Mouse (Mus musculus) bone marrow, adult 2 months (tissue): ENCODE results near the gene Ifih1. TPM values are rescaled to one million over a fixed set of nuclear protein-coding genes. Genes with fewer than 3 reads are reported as not detected.
A peak's percentile ranks its signal among the peaks of the same experiment; 100 is the strongest.

ENCODE experiments used
- H3K27ac ChIP-seq: fragments of 200-500 bp; 2 replicates; pipeline ENCODE4 v1.5.1; 2012; ENCODE audit warnings: low read depth, mild to moderate bottlenecking, control low read depth, inconsistent platforms, low read length; ENCODE audit not compliant: control insufficient read depth, poor library complexity, insufficient read depth
- H3K4me1 ChIP-seq: fragments of 200-500 bp; 2 replicates; pipeline ENCODE4 v1.6.1; 2011; ENCODE audit warnings: low read length; ENCODE audit not compliant: control insufficient read depth, insufficient read depth
- H3K4me3 ChIP-seq: fragments of 200-500 bp; replicated peaks from 2 replicates; pipeline ENCODE3; 2011; ENCODE audit warnings: mild to moderate bottlenecking, low read depth, low read length, control low read depth; ENCODE audit not compliant: control insufficient read depth
- CTCF ChIP-seq: fragments of 200-500 bp; IDR thresholded peaks from 2 replicates; pipeline ENCODE4 v1.5.1; 2011; ENCODE audit warnings: low read length, control low read depth; ENCODE audit not compliant: control insufficient read depth, insufficient read depth
- POLR2A ChIP-seq: fragments of 200-500 bp; IDR thresholded peaks from 2 replicates; pipeline ENCODE4 v1.6.1; 2011; ENCODE audit warnings: low read depth, mild to moderate bottlenecking, control low read depth, low read length, borderline replicate concordance; ENCODE audit not compliant: control insufficient read depth
- WGBS: fragments of 180-500 bp; shearing (Covaris S2); methylation state at CpG from one replicate; pipeline ENCODE4 v1.1.7; 2018; 5-methylcytosine and 5-hydroxymethylcytosine counted together
- polyA plus RNA-seq: library from polyadenylated mRNA; stranded (reverse); fragments of >200 nt; gene quantifications from 2 replicates; pipeline ENCODE4 v1.2.4, GENCODE M21; 2011; ENCODE audit warnings: low replicate concordance; ENCODE audit not compliant: missing spikeins, insufficient read depth, insufficient read length

Gene Ifih1
- polyA plus RNA-seq, 1 experiment = 8.2 TPM

DNA sequence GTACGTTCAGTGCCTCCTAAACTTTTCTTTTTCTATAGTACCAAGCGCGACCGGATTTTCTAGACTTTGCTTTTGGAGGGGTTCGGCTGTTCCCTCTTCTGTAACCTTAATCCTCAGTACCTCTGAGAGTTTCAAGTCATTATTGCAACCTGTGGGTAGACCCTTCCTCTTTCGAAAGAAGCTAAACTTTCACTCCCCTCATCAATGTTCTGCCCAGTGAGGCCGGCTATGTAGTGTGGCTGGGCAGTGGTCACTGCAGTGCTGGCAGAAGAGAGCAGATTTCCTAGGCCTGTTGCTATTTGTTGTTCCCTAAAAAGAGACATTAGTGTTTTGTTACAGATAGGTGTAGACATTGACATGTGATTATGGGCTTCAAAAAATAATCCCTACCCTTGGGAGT lies 18.8 kb upstream of the Ifih1 start:
- Histone ChIP-seq H3K4me3 (peak overlapping the region; percentile 62), H3K27ac (peak overlapping the region; percentile 49; the same call in 1 of the 2 replicates)
- 48% methylated on average over 7 of the region's 7 CpGs for WGBS

DNA sequence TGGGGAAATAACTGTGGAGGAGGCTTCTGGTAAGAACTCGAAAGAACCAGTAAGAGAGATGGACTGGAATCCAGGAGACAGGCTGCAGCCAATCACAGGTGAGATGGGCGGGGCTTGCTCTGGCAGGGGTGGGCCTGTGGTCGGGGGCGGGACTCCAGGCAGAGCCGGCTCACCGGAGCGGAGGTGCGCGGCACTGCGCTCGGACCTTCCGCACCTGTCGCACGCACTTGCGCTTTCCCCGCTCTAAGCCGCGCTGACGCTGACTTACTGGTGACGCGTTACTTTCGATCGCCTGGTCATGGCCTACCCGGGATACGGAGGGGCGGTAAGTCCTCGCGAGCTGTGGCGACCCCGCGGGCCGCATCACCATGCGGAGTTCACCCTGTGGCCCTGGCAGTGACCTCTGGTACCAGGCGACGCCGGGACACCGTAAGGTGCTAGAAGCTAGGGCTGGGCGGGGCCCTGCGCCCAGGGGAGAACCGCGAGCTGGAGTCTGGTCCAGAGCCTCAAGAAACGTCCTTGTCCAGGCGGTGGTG lies 18.1 kb upstream of the Ifih1 start, which contains the start of gene Gca:
Gca (plus strand) TSS at position 151 of the 536 bp plus-strand sequence.
- no peaks in the 10 kb centered on the region; the same call in 1 of the 2 replicates for H3K4me1 ChIP-seq
- TF ChIP-seq POLR2A = peak; percentile 71; the same call in 1 of the 2 replicates
- no peak for TF ChIP-seq CTCF
- H3K4me3 ChIP-seq = peak within 1 kb of the TSS; percentile 97
- 1% methylated on average over 41 of the region's 43 CpGs for WGBS
- peak within 1 kb of the TSS; percentile 93 for H3K27ac ChIP-seq

More for the DNA sequence above, 18.8 kb upstream of the Ifih1 start:
- TF ChIP-seq CTCF = no peak
- TF ChIP-seq POLR2A = no peak
- H3K4me1 ChIP-seq = no peaks in the 10 kb centered on the region; the same call in 1 of the 2 replicates

DNA sequence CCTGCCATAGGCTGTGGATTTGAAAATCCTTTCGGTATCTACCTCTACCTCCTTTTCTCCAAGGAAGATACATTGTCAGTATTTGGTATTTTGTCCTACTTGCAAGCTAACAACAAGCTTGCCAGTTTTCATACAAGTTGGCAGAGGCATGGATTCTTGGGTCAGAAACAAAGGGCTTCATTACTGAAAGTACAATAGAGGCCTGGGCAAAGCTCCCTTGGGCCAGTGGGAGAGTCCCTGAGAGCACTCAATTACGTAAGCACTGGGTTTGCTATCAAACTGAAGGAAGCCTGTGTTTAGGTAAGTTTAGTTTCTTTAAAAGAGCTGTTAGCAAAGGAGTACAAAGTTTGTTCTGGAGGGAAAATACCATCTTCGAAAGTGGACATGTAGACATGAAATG lies 16.5 kb upstream of the Ifih1 start:
- WGBS = 64% methylated on average over 3 of the region's 3 CpGs
- Histone ChIP-seq H3K27ac (no peak overlapping the region), H3K4me1 (no peaks in the 10 kb centered on the region; the same call in 1 of the 2 replicates), H3K4me3 (no peak overlapping the region)
- TF ChIP-seq POLR2A (no peak), CTCF (no peak)

DNA sequence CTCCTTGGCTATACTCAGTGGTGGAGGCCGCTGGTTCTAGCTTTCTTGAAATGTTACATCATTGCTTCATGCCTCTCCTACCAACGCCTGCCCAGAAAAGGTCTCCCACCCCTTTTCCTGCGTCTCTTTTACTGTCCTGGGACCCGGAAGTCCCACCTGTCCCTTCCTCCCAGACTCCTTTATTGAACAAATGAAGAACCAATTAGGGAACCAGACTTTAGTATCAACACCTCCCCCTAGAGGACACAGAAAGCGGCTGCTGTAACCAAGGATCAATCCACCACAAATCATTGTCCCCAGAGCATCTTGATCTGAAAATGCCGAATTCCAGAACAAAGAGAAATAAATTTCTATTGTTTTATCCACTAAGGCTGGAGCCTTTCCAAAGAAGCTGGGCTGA lies 14.5 kb upstream of the Ifih1 start:
- Histone ChIP-seq H3K27ac (no peak overlapping the region), H3K4me1 (no peaks in the 10 kb centered on the region), H3K4me3 (no peak overlapping the region)
- WGBS = 45% methylated on average over 6 of the region's 6 CpGs
- TF ChIP-seq POLR2A (no peak), CTCF (no peak)

DNA sequence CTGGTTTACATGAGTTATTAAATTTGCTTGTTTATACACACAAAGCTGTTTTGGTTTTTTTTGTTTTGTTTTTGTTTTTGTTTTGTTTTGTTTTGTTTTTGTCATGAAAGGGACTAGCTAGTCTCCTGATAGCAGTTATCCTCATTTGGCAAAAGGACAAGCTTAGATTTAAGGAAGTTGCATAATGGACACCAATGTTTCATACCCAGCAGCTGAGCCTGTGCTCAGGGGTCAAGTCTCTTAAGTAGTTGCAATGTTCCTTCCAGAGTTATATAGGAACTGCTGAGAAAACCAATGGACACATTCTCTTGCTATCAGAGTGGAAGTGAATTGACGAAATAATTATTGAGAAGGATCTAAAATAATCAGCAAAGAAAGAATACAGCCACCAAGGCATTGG lies 10.0 kb upstream of the Ifih1 start:
- no peak overlapping the region for H3K4me3 ChIP-seq
- 31% methylated on average over 1 of the region's 1 CpGs for WGBS
- no peak for TF ChIP-seq POLR2A
- no peaks in the 10 kb centered on the region for H3K4me1 ChIP-seq
- no peak overlapping the region for H3K27ac ChIP-seq

DNA sequence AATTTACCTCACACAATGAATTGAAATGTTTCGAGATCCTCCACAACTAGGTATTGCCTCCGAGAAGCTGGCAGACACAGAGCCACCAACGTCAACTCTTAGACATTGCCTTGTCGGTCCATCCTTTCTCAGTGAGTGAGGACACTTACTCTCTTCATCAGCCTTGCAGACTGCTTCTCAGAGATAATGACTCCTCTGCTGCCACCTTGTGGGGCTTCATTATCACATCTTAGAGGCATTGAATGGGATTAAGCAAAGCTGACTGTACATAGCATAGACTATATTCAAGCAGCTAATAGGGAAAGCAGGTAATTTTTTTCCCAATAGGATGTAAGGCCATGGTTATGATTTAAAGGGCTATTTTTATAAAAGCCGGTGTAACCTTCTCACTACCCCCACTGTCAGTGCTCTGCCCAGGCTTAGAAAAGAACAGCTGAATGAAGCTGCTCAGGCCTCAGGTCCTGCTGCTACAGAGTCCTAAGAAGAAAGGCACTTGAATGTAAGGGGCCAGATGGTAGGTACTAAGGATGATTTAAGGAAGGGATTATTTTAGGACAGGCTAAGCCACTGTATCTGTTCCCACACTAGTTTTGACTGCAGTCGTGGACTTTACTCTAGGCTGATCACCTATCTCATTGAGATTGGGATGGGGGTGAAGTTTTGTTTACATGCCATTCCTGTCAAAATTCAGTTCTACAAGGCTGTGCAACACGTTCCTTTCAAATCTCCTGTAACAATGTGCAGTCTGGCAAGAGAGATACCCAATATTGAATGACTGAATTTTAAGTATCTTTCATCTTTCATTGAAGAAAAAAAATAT lies 8.7 kb upstream of the Ifih1 start:
- no peak overlapping the region for H3K27ac ChIP-seq
- no peaks in the 10 kb centered on the region for H3K4me1 ChIP-seq
- TF ChIP-seq POLR2A = no peak
- peak; percentile 28; the same call in 1 of the 2 replicates for TF ChIP-seq CTCF
- no peak overlapping the region for H3K4me3 ChIP-seq
- WGBS = 55% methylated on average over 7 of the region's 7 CpGs

DNA sequence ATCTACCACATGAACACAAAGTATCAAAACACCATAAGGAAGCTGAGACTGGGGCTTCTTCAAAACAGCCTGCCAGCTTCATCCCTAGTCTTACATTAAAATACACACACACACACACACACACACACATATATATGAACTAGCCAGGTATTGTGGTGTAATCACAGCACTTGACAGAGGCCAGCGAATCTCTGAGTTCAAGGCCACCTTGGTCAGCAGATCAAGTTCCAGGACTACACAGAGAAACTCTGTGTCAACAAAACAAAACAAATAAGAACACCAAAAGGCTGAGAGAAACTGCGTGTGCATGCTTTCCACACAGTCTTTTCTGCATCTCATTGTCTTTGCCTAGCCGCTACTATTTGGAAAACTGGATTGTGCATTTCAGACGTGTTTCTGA lies 6.4 kb upstream of the Ifih1 start:
- no peak for TF ChIP-seq CTCF
- TF ChIP-seq POLR2A = no peak
- Histone ChIP-seq H3K4me1 (no peaks in the 10 kb centered on the region), H3K4me3 (no peak overlapping the region), H3K27ac (no peak overlapping the region)
- WGBS = 78% methylated on average over 4 of the region's 4 CpGs

DNA sequence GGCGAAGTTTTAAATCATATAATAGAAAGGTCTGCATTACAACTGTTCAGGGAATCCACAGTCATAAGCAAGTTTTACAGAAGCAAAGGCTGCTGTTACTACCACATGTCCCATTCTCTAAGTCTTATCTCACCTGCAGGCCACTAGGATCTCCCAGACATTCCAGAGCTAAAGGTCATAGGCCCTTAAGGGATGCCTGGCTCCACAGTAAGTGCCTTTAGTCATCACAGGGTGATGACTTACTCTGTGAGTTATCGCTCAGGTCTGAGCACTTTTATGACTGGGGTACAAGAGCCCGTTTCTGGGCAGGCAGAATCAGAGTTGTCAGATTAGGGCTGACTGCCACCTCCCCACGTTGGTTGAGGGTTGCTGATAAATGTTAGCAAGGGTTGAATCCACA lies 5.8 kb upstream of the Ifih1 start:
- 61% methylated on average over 4 of the region's 4 CpGs for WGBS
- H3K4me1 ChIP-seq = no peaks in the 10 kb centered on the region
- no peak overlapping the region for H3K27ac ChIP-seq
- H3K4me3 ChIP-seq = no peak overlapping the region
- TF ChIP-seq CTCF = no peak
- no peak for TF ChIP-seq POLR2A
